Mouse (Mus musculus): ENCODE data around the gene Asna1.

DNA sequence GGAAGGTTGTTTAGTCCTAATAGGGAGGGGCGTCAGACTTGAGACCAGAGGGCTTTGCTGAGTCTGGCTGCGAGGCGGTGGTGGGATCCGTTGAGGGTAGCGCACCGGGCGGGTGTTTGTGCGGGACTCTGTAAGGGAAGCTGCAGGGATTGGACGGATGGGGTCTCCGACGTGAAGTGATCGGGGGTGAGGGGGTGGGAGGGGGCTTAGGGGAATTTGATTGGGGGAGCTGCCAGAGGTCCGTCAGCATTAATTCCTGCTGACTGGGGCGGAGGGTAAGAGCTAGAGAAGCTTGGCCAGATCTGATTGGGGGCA is 12.2 kb upstream of the Asna1 start:
- TF ChIP-seq CTCF (IDR thresholded peaks at IDR 0.05; ENCODE audit: low read depth, low read length) (no peak), GATA1 (IDR thresholded peaks at IDR 0.05; ENCODE audit: borderline replicate concordance, low read length) (no peak), TAL1 (conservative IDR thresholded peaks at IDR 0.05; ENCODE audit: low read depth, low read length) (no peak)

Measured in G1E (cell line).